Mouse (Mus musculus) myocyte (in vitro differentiated cells): ENCODE results near the gene Rnf41. TPM values are rescaled to one million over a fixed set of nuclear protein-coding genes. Genes with fewer than 3 reads are reported as not detected.

Source experiments
- H3K27me3 ChIP-seq: one replicate; pipeline ENCODE4 v1.6.1; 2011; ENCODE audit not compliant: control insufficient read depth, insufficient read depth, insufficient read length
- H3K36me3 ChIP-seq: one replicate; pipeline ENCODE4 v1.6.1; 2011; ENCODE audit not compliant: control insufficient read depth, insufficient read depth
- H3K4me2 ChIP-seq: one replicate; pipeline ENCODE4 v1.6.1; 2011; ENCODE audit warnings: low read depth, control low read depth
- H3K4me3 ChIP-seq: one replicate; pipeline ENCODE4 v1.5.1; 2011; ENCODE audit warnings: mild to moderate bottlenecking, control low read depth, moderate library complexity
- H3K79me2 ChIP-seq: one replicate; pipeline ENCODE4 v1.6.1; 2011; ENCODE audit not compliant: control insufficient read depth, insufficient read depth
- H3ac ChIP-seq: one replicate; pipeline ENCODE4 v1.6.1; 2011; ENCODE audit not compliant: control insufficient read depth, insufficient read length
- CEBPB ChIP-seq: IDR thresholded peaks from 2 replicates; pipeline ENCODE4 v1.6.1; 2011; ENCODE audit warnings: mild to moderate bottlenecking, moderate library complexity; ENCODE audit not compliant: poor library complexity, insufficient read depth, severe bottlenecking
- E2F4 ChIP-seq: IDR thresholded peaks from one replicate; pipeline ENCODE4 v1.6.1; 2011; ENCODE audit warnings: mild to moderate bottlenecking, control low read depth, moderate library complexity; ENCODE audit not compliant: insufficient read depth
- MAX ChIP-seq: IDR thresholded peaks from one replicate; pipeline ENCODE4 v1.6.1; 2011; ENCODE audit warnings: low read depth, mild to moderate bottlenecking, control low read depth
- MYOD1 ChIP-seq, 3 experiments: IDR thresholded peaks; one replicate each; pipeline ENCODE4 v1.6.1; 2011; ENCODE audit warnings: control low read depth in 2 of 3, low read depth in 2 of 3, mild to moderate bottlenecking in 2 of 3, moderate library complexity in 1 of 3; ENCODE audit not compliant: insufficient read length in 2 of 3, control insufficient read depth in 1 of 3
- MYOG ChIP-seq, 3 experiments: IDR thresholded peaks; one replicate each; pipeline ENCODE4 v1.6.1; 2011; ENCODE audit warnings: control low read depth in 2 of 3, low read depth in 2 of 3, mild to moderate bottlenecking in 2 of 3; ENCODE audit not compliant: insufficient read length in 2 of 3, control insufficient read depth in 1 of 3, insufficient read depth in 1 of 3
- POLR2A ChIP-seq: IDR thresholded peaks from one replicate; pipeline ENCODE4 v1.6.1; 2011; ENCODE audit warnings: low read depth, mild to moderate bottlenecking, control low read depth, moderate library complexity; ENCODE audit not compliant: insufficient read length
- POLR2AphosphoS2 ChIP-seq: IDR thresholded peaks from one replicate; pipeline ENCODE4 v1.6.1; 2011; ENCODE audit warnings: low read depth, control low read depth; ENCODE audit not compliant: insufficient read length
- REST ChIP-seq: IDR thresholded peaks from one replicate; pipeline ENCODE4 v1.6.1; 2011; ENCODE audit warnings: mild to moderate bottlenecking, control low read depth, moderate library complexity; ENCODE audit not compliant: insufficient read depth, insufficient read length
- SRF ChIP-seq: IDR thresholded peaks from one replicate; pipeline ENCODE4 v1.6.1; 2011; ENCODE audit warnings: low read depth; ENCODE audit not compliant: control insufficient read depth, insufficient read length
- TCF12 ChIP-seq: IDR thresholded peaks from one replicate; pipeline ENCODE4 v1.6.1; 2011; ENCODE audit warnings: mild to moderate bottlenecking, control low read depth; ENCODE audit not compliant: poor library complexity, insufficient read depth, severe bottlenecking
- TCF3 ChIP-seq: IDR thresholded peaks from one replicate; pipeline ENCODE4 v1.6.1; 2011; ENCODE audit warnings: low read depth, control low read depth; ENCODE audit not compliant: insufficient read length
- USF1 ChIP-seq: IDR thresholded peaks from one replicate; pipeline ENCODE4 v1.6.1; 2011; ENCODE audit warnings: low read depth, mild to moderate bottlenecking, control low read depth, moderate library complexity
- polyA plus RNA-seq: library from polyadenylated mRNA; unstranded; fragments of >200 nt; fragmentation: generic; extraction: Trizol; gene quantifications from one replicate; pipeline ENCODE4 v1.2.1, GENCODE M21; 2012; ENCODE audit warnings: missing spikeins

The Rnf41 gene
- polyA plus RNA-seq, 1 experiment: 35.2 TPM

DNA sequence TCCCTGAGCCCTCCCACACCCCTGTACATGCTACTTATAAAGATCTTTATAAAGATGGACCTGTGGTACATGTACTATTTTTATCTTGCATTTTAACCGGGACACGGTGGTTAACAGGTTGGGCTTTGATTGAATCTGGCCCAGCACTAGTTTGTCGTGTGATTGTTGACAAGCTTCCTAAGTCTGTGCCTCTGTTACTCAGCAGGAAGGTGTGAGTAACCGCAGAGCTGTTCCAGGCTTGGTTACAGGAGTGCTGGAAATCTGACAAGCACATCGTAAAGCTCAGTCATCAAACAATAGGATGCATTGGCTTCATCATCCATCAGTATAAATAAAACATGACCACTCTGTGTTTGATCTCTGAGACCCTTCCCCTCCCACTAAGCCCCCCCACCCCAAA lies 11.0 kb downstream of the Rnf41 start:
- Histone ChIP-seq H3K36me3 (peaks cover 14% of the 10 kb centered on the region), H3K4me3 (no peak overlapping the region), H3ac (no peak overlapping the region), H3K27me3 (no peaks in the 10 kb centered on the region), H3K4me2 (no peak overlapping the region), H3K79me2 (peaks cover 4% of the 10 kb centered on the region)
- TF ChIP-seq TCF3: no peak
- no peak for TF ChIP-seq POLR2A
- no peak for TF ChIP-seq REST
- TF ChIP-seq CEBPB: no peak
- TF ChIP-seq SRF: no peak
- TF ChIP-seq TCF12: no peak

DNA sequence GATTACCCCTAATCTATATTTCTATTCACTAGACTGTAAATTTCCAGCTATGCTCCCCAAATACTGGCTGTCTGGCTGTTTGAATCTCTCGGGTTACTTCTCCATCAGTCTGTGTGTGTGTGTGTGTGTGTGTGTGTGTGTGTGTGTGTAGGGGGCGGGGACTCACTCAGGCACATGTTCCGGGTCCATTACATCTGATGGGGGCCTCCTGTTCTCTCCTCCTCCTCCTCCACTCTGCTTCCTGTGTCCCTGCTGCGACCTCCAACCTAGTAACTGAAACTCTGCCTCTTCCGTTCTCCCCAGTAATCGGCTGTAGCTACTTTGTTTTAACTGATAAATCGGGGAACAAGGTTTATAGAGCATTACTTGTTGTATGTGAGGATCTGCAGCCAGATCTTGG lies 13.1 kb downstream of the Rnf41 start:
- Histone ChIP-seq H3K79me2 (peaks cover 4% of the 10 kb centered on the region), H3K27me3 (no peaks in the 10 kb centered on the region), H3K4me2 (no peak overlapping the region), H3K4me3 (no peak overlapping the region), H3ac (no peak overlapping the region), H3K36me3 (peaks cover 11% of the 10 kb centered on the region)
- no peak for TF ChIP-seq MAX
- no peak for TF ChIP-seq USF1
- TF ChIP-seq SRF: no peak
- no peak for TF ChIP-seq CEBPB

DNA sequence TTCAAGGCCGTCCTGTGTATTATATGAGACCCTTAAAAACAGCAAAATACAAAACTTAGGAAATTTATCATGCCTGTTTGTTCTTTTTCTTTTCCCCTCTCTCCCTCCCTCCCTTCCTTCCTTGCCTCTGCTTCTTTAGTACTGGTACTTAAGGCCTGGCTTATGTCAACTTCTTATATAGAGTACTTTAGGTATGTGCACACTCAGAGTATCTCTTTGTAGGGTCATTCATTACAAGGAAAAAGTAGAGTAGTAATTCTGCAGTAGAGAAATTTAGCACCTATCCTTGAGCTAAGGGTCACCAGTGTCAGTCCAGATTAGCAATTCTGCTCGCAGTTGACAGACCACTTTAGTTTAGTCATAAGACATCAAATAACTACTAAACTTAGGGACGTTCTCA lies 13.8 kb downstream of the Rnf41 start:
- Histone ChIP-seq H3ac (no peak overlapping the region), H3K4me2 (no peak overlapping the region), H3K79me2 (peaks cover 4% of the 10 kb centered on the region), H3K27me3 (no peaks in the 10 kb centered on the region), H3K4me3 (no peak overlapping the region), H3K36me3 (peaks cover 11% of the 10 kb centered on the region)
- TF ChIP-seq TCF3: no peak
- TF ChIP-seq USF1: no peak
- no peak for TF ChIP-seq MYOD1 (IDR thresholded peaks at IDR 0.05; ENCODE audit: control insufficient read depth in 1 of 3, insufficient read length in 2 of 3, low read depth in 2 of 3)

DNA sequence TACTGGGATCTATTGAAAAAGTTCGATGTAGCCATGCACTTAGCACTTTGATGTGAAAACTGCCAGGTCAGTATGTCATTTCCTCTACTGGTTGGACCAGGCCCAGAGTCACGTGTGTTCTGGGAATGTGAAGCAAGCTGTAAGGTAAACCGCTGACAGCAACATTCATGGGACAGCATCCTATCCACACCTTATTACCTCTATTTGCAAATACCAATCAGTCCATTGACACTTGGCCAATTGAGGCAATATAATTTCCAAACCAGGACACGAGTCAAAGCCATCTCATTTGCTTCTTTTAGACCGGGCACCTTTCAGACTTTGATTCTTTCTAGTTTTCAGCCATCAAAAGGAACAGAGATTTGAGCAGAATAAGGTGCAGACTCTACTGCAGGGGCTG lies 17.6 kb downstream of the Rnf41 start:
- H3ac ChIP-seq: no peak overlapping the region
- no peaks in the 10 kb centered on the region for H3K27me3 ChIP-seq
- peaks cover 19% of the 10 kb centered on the region for H3K36me3 ChIP-seq
- no peak overlapping the region for H3K4me2 ChIP-seq
- no peak for TF ChIP-seq CEBPB
- TF ChIP-seq SRF: no peak
- no peak for TF ChIP-seq USF1
- H3K79me2 ChIP-seq: peaks cover 4% of the 10 kb centered on the region
- H3K4me3 ChIP-seq: no peak overlapping the region

DNA sequence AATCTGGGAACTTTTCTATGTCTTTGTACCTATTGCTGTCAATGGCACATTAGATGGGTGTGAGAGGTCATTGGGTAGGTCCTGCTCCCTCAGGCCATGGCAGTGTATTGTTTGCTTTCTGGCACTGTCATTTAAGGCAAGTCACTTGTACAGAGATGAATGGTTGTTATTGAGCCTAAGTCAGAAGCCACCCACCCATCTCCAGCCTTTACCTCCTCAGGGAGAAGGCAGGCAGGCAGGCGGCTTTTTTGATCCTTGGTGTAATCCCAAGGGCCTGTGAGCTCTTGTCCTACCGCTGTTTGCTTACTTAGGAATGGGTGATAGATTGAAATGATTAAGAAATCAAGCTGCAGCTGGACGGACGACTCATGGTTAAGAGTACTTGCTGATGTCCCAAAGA lies 18.0 kb downstream of the Rnf41 start:
- H3K79me2 ChIP-seq: peaks cover 4% of the 10 kb centered on the region
- peaks cover 19% of the 10 kb centered on the region for H3K36me3 ChIP-seq
- H3K27me3 ChIP-seq: no peaks in the 10 kb centered on the region
- TF ChIP-seq POLR2AphosphoS2 (no peak), MYOG (IDR thresholded peaks at IDR 0.05; ENCODE audit: control insufficient read depth in 1 of 3, insufficient read depth in 1 of 3, insufficient read length in 2 of 3, low read depth in 2 of 3) (no peak), CEBPB (no peak), TCF3 (no peak), USF1 (no peak), MAX (no peak), POLR2A (no peak), REST (no peak), E2F4 (no peak), TCF12 (no peak), SRF (no peak), MYOD1 (IDR thresholded peaks at IDR 0.05; ENCODE audit: control insufficient read depth in 1 of 3, insufficient read length in 2 of 3, low read depth in 2 of 3) (no peak)
- no peak overlapping the region for H3K4me2 ChIP-seq
- H3K4me3 ChIP-seq: no peak overlapping the region
- no peak overlapping the region for H3ac ChIP-seq

DNA sequence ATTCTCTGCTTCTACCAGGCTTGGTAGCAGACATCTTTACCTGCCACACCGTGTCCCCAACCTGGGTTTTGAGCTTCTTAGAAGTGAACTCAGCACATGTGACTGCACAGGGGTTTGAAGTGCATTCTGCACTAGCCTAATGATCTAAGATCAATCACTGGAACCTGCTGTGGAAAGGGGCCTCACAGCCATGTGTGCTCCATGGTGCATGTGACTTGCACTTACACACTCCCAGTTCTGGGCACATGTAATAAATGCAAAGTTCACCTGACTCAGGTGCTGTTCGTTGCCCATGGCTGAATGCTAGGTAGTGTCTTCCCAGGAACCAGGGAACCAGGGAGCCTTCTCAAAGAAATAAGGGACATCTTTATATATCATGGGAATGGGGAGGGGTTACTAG lies 22.0 kb downstream of the Rnf41 start:
- Histone ChIP-seq H3K4me3 (no peak overlapping the region), H3K36me3 (peaks cover 27% of the 10 kb centered on the region), H3K79me2 (no peaks in the 10 kb centered on the region), H3K4me2 (no peak overlapping the region), H3K27me3 (no peaks in the 10 kb centered on the region), H3ac (no peak overlapping the region)
- no peak for TF ChIP-seq MYOD1 (IDR thresholded peaks at IDR 0.05; ENCODE audit: control insufficient read depth in 1 of 3, insufficient read length in 2 of 3, low read depth in 2 of 3)
- TF ChIP-seq MYOG (IDR thresholded peaks at IDR 0.05; ENCODE audit: control insufficient read depth in 1 of 3, insufficient read depth in 1 of 3, insufficient read length in 2 of 3, low read depth in 2 of 3): no peak
- no peak for TF ChIP-seq CEBPB
- no peak for TF ChIP-seq TCF12
- no peak for TF ChIP-seq USF1
- no peak for TF ChIP-seq SRF
- TF ChIP-seq MAX: no peak
- no peak for TF ChIP-seq POLR2A
- no peak for TF ChIP-seq E2F4
- no peak for TF ChIP-seq TCF3
- no peak for TF ChIP-seq REST
- no peak for TF ChIP-seq POLR2AphosphoS2
